Mouse (Mus musculus) intestine, postnatal 0 days (tissue): ENCODE measurements at regions not wholly inside any gene's neighbourhood (a gene's known extent, or its start where the extent isn't known, plus 50 kb on each side); places are given as distances from the start of the nearest gene placed in this dataset.

Experiments
- ATAC-seq: fragments of 200-750 bp; cut with Nextera tagmentation; 2 replicates; pipeline ENCODE4 v1.8.0; 2017; ENCODE audit warnings: mild to moderate bottlenecking, moderate TSS enrichment, moderate library complexity
- H3K27ac ChIP-seq: fragments of 300-500 bp; sonication (generic); 2 replicates; pipeline ENCODE4 v1.5.1; 2014; ENCODE audit warnings: mild to moderate bottlenecking, low read depth, low read length, moderate library complexity
- H3K27me3 ChIP-seq: fragments of 300-500 bp; sonication (generic); replicated peaks from 2 replicates; pipeline ENCODE4 v1.6.1; 2014; ENCODE audit warnings: low read length, mixed read lengths; ENCODE audit not compliant: control insufficient read depth, insufficient read depth
- H3K36me3 ChIP-seq: fragments of 300-500 bp; sonication (generic); 2 replicates; pipeline ENCODE4 v1.6.1; 2014; ENCODE audit warnings: mild to moderate bottlenecking, moderate library complexity; ENCODE audit not compliant: control insufficient read depth, insufficient read depth
- H3K4me1 ChIP-seq: fragments of 300-500 bp; sonication (generic); replicated peaks from 2 replicates; pipeline ENCODE4 v1.6.1; 2014; ENCODE audit warnings: antibody characterized with exemption, low read length, mixed read lengths; ENCODE audit not compliant: control insufficient read depth, insufficient read depth
- H3K4me2 ChIP-seq: fragments of 300-500 bp; sonication (generic); replicated peaks from 2 replicates; pipeline ENCODE4 v1.6.1; 2014; ENCODE audit warnings: low read depth, mild to moderate bottlenecking, moderate library complexity
- H3K4me3 ChIP-seq: fragments of 300-500 bp; sonication (generic); 2 replicates; pipeline ENCODE4 v1.5.1; 2014; ENCODE audit warnings: low read depth, low read length
- H3K9ac ChIP-seq: fragments of 300-500 bp; sonication (generic); 2 replicates; pipeline ENCODE4 v1.6.1; 2014; ENCODE audit warnings: mild to moderate bottlenecking, low read depth, low read length
- H3K9me3 ChIP-seq: fragments of 300-500 bp; sonication (generic); 2 replicates; pipeline ENCODE4 v1.6.1; 2016; ENCODE audit warnings: mixed run types; ENCODE audit not compliant: control insufficient read depth
- CTCF ChIP-seq: sonication (generic); IDR thresholded peaks from 2 replicates; pipeline ENCODE4 v1.5.1; 2016; ENCODE audit warnings: low read depth, mild to moderate bottlenecking, control low read depth, antibody characterized with exemption, moderate library complexity
- WGBS: fragments of 180-500 bp; shearing (Covaris S2); extraction: QIAGEN DNeasy Blood & Tissue Kit; methylation state at CpG from one replicate; pipeline ENCODE4 v1.1.7; 2014; 5-methylcytosine and 5-hydroxymethylcytosine counted together

- no peak overlapping the region for H3K4me2 ChIP-seq
- H3K4me3 ChIP-seq: no peak overlapping the region
- 72% methylated on average over 5 of the region's 5 CpGs for WGBS
- no peaks in the 10 kb centered on the region for H3K4me1 ChIP-seq
- H3K36me3 ChIP-seq: no peaks in the 10 kb centered on the region
- no peak overlapping the region for H3K9ac ChIP-seq
- no peaks in the 10 kb centered on the region for H3K27me3 ChIP-seq
- TF ChIP-seq CTCF: no peak
- no peak for ATAC-seq
- H3K9me3 ChIP-seq: no peaks in the 10 kb centered on the region
- no peak overlapping the region for H3K27ac ChIP-seq
These were observed 430.0 kb downstream of the Chl1 start for GRCm38 (mm10) chr6:103940345-103940744.

- Histone ChIP-seq H3K36me3 (no peaks in the 10 kb centered on the region), H3K4me2 (no peak overlapping the region), H3K4me1 (no peaks in the 10 kb centered on the region), H3K9ac (no peak overlapping the region), H3K9me3 (no peaks in the 10 kb centered on the region), H3K27ac (no peak overlapping the region), H3K4me3 (no peak overlapping the region), H3K27me3 (no peaks in the 10 kb centered on the region)
- no peak for TF ChIP-seq CTCF
- 67% methylated on average over 2 of the region's 2 CpGs for WGBS
- no peak for ATAC-seq
These were observed 434.0 kb downstream of the Chl1 start for GRCm38 (mm10) chr6:103944361-103944760.

DNA sequence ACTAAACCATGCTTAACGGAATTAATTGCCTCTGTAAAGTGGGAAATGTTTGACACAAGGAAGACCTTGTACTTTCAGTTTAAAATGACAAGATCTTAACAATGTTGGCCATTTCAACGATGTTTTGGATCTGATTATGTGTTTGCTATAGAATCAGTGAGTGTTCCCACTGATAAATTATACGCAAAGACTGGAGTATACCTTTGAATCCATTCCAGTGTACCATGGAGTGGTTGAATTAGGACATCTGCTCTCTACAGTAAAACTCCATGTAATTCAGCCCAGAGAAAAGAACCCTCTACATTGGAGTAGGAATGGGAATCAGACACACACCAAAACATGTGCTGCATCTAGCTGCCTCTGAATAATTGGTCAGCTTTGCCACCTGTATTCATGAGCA, 437.1 kb downstream of the Chl1 start:
- Histone ChIP-seq H3K27ac (no peak overlapping the region), H3K27me3 (no peaks in the 10 kb centered on the region), H3K36me3 (no peaks in the 10 kb centered on the region), H3K4me2 (no peak overlapping the region), H3K4me1 (no peaks in the 10 kb centered on the region), H3K9ac (no peak overlapping the region), H3K9me3 (no peaks in the 10 kb centered on the region), H3K4me3 (no peak overlapping the region)
- TF ChIP-seq CTCF: no peak
- WGBS: 72% methylated on average over 3 of the region's 3 CpGs
- ATAC-seq: no peak

DNA sequence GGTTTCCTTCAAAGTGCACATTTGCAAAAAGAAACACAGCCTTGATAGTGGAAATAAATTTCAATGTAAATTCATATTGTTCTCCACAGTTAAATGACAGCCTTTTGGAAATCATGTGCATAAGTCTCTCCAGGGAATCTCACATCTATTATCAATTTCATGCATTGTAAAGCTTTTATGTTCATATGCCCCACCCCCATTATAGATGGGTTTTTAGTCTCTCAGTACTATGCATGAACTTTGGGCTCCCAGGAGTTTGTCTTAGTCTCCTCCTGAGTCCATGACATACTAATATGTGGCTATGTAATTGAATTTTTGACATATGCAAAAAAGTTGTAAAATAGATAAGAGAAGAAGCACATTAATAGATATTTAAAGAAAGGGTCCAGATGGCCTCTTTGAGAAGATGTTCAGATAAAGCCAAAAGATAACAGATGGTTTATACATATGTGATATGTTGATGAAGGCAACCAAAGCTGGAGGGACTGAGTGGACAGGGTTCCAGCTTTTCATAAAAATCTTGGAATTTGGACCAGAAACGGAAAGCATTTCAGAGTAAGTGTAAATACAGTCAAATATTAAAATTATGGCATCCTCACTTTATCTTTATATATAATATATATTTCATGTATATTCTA, 442.9 kb downstream of the Chl1 start:
- no peak overlapping the region for H3K4me3 ChIP-seq
- no peaks in the 10 kb centered on the region for H3K4me1 ChIP-seq
- no peaks in the 10 kb centered on the region for H3K9me3 ChIP-seq
- H3K27ac ChIP-seq: no peak overlapping the region
- H3K27me3 ChIP-seq: no peaks in the 10 kb centered on the region
- 67% methylated on average over 1 of the region's 1 CpGs for WGBS
- no peak overlapping the region for H3K9ac ChIP-seq
- H3K36me3 ChIP-seq: no peaks in the 10 kb centered on the region
- H3K4me2 ChIP-seq: no peak overlapping the region
- no peak for TF ChIP-seq CTCF
- ATAC-seq: no peak

DNA sequence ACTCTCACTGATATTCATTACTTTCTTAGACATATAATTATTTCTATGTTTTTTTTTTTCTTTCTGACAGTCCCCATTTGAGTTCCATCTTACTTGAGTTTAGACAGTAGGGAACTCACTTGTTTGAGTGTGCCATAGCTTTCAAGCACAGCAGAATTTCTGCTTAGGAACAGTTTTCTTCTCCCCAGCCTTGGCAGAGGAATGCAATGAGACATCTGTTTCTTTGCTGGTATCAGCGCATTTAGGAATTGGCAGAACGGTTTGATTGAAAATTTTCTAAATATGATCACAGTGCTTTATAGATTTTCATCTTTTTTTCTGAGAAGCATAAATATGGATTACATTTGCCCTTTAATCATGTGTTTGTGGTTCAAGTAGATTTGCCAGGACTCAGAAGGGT, 448.6 kb downstream of the Chl1 start:
- Histone ChIP-seq H3K27me3 (no peaks in the 10 kb centered on the region), H3K9me3 (no peaks in the 10 kb centered on the region), H3K9ac (no peak overlapping the region), H3K4me3 (no peak overlapping the region), H3K4me1 (no peaks in the 10 kb centered on the region), H3K36me3 (no peaks in the 10 kb centered on the region), H3K4me2 (no peak overlapping the region), H3K27ac (no peak overlapping the region)
- ATAC-seq: no peak
- TF ChIP-seq CTCF: no peak
- WGBS: 89% methylated on average over 2 of the region's 2 CpGs

GRCm38 (mm10) chr6:103967811-103968420, 457.5 kb downstream of the Chl1 start:
- TF ChIP-seq CTCF: no peak
- H3K4me2 ChIP-seq: no peak overlapping the region
- no peak overlapping the region for H3K27ac ChIP-seq
- H3K4me1 ChIP-seq: no peaks in the 10 kb centered on the region
- no peak for ATAC-seq
- 56% methylated on average over 1 of the region's 1 CpGs for WGBS
- H3K9ac ChIP-seq: no peak overlapping the region
- no peak overlapping the region for H3K4me3 ChIP-seq
- H3K9me3 ChIP-seq: no peaks in the 10 kb centered on the region
- no peaks in the 10 kb centered on the region for H3K36me3 ChIP-seq
- no peaks in the 10 kb centered on the region for H3K27me3 ChIP-seq

- Histone ChIP-seq H3K27me3 (no peaks in the 10 kb centered on the region), H3K4me3 (no peak overlapping the region), H3K4me1 (no peaks in the 10 kb centered on the region), H3K36me3 (no peaks in the 10 kb centered on the region), H3K9me3 (no peaks in the 10 kb centered on the region), H3K4me2 (no peak overlapping the region), H3K9ac (no peak overlapping the region), H3K27ac (no peak overlapping the region)
- 87% methylated on average over 1 of the region's 1 CpGs for WGBS
- ATAC-seq: no peak
- no peak for TF ChIP-seq CTCF
These were observed 488.8 kb downstream of the Chl1 start for GRCm38 (mm10) chr6:103999186-103999585.
